Mouse (Mus musculus): Measurements from ENCODE around the gene Bbs5.

Bbs5 gene

GRCm38 (mm10) chr2:69646726-69647490 is at the start of gene Bbs5:
TSS of gene Bbs5 (plus strand) at chr2:69647171.
- TF ChIP-seq NANOG (IDR thresholded peaks at IDR 0.05; ENCODE audit: borderline replicate concordance, low read length) = no peak
- TF ChIP-seq CTCF (conservative IDR thresholded peaks at IDR 0.05; ENCODE audit: low read length) = no peak
- TF ChIP-seq POU5F1 (IDR thresholded peaks at IDR 0.05; ENCODE audit: borderline replicate concordance, low read length) = no peak
- Histone ChIP-seq H3K27me3 (ENCODE audit: insufficient read depth, low read length) (0 out of 2 replicates have a peak, but pooled peaks cover 7% of the 10 kb centered on the region), H3K4me3 (replicated peaks; ENCODE audit: low read length) (peak within 1 kb of the TSS; percentile 96), H3K9me3 (ENCODE audit: low read length) (no peaks in the 10 kb centered on the region), H3K36me3 (ENCODE audit: insufficient read depth, low read length) (no peaks in the 10 kb centered on the region), H3K4me1 (replicated peaks; ENCODE audit: low read depth, low read length) (peaks cover 13% of the 10 kb centered on the region)

- no peaks in the 10 kb centered on the region for H3K27me3 ChIP-seq (ENCODE audit: insufficient read depth, low read length)
- TF ChIP-seq NANOG (IDR thresholded peaks at IDR 0.05; ENCODE audit: borderline replicate concordance, low read length) (no peak), POU5F1 (IDR thresholded peaks at IDR 0.05; ENCODE audit: borderline replicate concordance, low read length) (no peak), CTCF (conservative IDR thresholded peaks at IDR 0.05; ENCODE audit: low read length) (no peak)
- no peaks in the 10 kb centered on the region for H3K36me3 ChIP-seq (ENCODE audit: insufficient read depth, low read length)
- no peak overlapping the region for H3K4me3 ChIP-seq (replicated peaks; ENCODE audit: low read length)
- H3K4me1 ChIP-seq (replicated peaks; ENCODE audit: low read depth, low read length) = no peaks in the 10 kb centered on the region
- no peaks in the 10 kb centered on the region for H3K9me3 ChIP-seq (ENCODE audit: low read length)
These were observed 43.1 kb upstream of the Bbs5 start for GRCm38 (mm10) chr2:69603726-69604393.

GRCm38 (mm10) chr2:69606621-69607020 is 40.4 kb upstream of the Bbs5 start:
- no peaks in the 10 kb centered on the region for H3K36me3 ChIP-seq (ENCODE audit: insufficient read depth, low read length)
- peaks cover 8% of the 10 kb centered on the region; the same call in 1 of the 2 replicates for H3K27me3 ChIP-seq (ENCODE audit: insufficient read depth, low read length)
- peaks cover 3% of the 10 kb centered on the region for H3K4me1 ChIP-seq (replicated peaks; ENCODE audit: low read depth, low read length)
- H3K9me3 ChIP-seq (ENCODE audit: low read length) = no peaks in the 10 kb centered on the region
- H3K4me3 ChIP-seq (replicated peaks; ENCODE audit: low read length) = no peak overlapping the region
- TF ChIP-seq NANOG (IDR thresholded peaks at IDR 0.05; ENCODE audit: borderline replicate concordance, low read length) (no peak), CTCF (conservative IDR thresholded peaks at IDR 0.05; ENCODE audit: low read length) (no peak), POU5F1 (IDR thresholded peaks at IDR 0.05; ENCODE audit: borderline replicate concordance, low read length) (no peak)

GRCm38 (mm10) chr2:69612237-69612636 is 34.7 kb upstream of the Bbs5 start:
- Histone ChIP-seq H3K27me3 (ENCODE audit: insufficient read depth, low read length) (peaks cover 8% of the 10 kb centered on the region; the same call in 1 of the 2 replicates), H3K4me1 (replicated peaks; ENCODE audit: low read depth, low read length) (peaks cover 43% of the 10 kb centered on the region), H3K4me3 (replicated peaks; ENCODE audit: low read length) (peak overlapping the region; percentile 43), H3K36me3 (ENCODE audit: insufficient read depth, low read length) (no peaks in the 10 kb centered on the region), H3K9me3 (ENCODE audit: low read length) (no peaks in the 10 kb centered on the region)
- no peak for TF ChIP-seq POU5F1 (IDR thresholded peaks at IDR 0.05; ENCODE audit: borderline replicate concordance, low read length)
- TF ChIP-seq NANOG (IDR thresholded peaks at IDR 0.05; ENCODE audit: borderline replicate concordance, low read length) = no peak
- TF ChIP-seq CTCF (conservative IDR thresholded peaks at IDR 0.05; ENCODE audit: low read length) = no peak

- peaks cover 43% of the 10 kb centered on the region for H3K4me1 ChIP-seq (replicated peaks; ENCODE audit: low read depth, low read length)
- no peaks in the 10 kb centered on the region for H3K36me3 ChIP-seq (ENCODE audit: insufficient read depth, low read length)
- H3K4me3 ChIP-seq (replicated peaks; ENCODE audit: low read length) = peak overlapping the region; percentile 43; the same call in 1 of the 2 replicates
- H3K27me3 ChIP-seq (ENCODE audit: insufficient read depth, low read length) = peaks cover 8% of the 10 kb centered on the region; the same call in 1 of the 2 replicates
- no peaks in the 10 kb centered on the region for H3K9me3 ChIP-seq (ENCODE audit: low read length)
- no peak for TF ChIP-seq NANOG (IDR thresholded peaks at IDR 0.05; ENCODE audit: borderline replicate concordance, low read length)
- TF ChIP-seq CTCF (conservative IDR thresholded peaks at IDR 0.05; ENCODE audit: low read length) = no peak
- no peak for TF ChIP-seq POU5F1 (IDR thresholded peaks at IDR 0.05; ENCODE audit: borderline replicate concordance, low read length)
These were observed 34.3 kb upstream of the Bbs5 start for GRCm38 (mm10) chr2:69612716-69613115.

GRCm38 (mm10) chr2:69613237-69613636 is 33.7 kb upstream of the Bbs5 start:
- Histone ChIP-seq H3K36me3 (ENCODE audit: insufficient read depth, low read length) (no peaks in the 10 kb centered on the region), H3K4me1 (replicated peaks; ENCODE audit: low read depth, low read length) (peaks cover 43% of the 10 kb centered on the region), H3K4me3 (replicated peaks; ENCODE audit: low read length) (no peak overlapping the region), H3K27me3 (ENCODE audit: insufficient read depth, low read length) (peaks cover 8% of the 10 kb centered on the region; the same call in 1 of the 2 replicates), H3K9me3 (ENCODE audit: low read length) (no peaks in the 10 kb centered on the region)
- TF ChIP-seq CTCF (conservative IDR thresholded peaks at IDR 0.05; ENCODE audit: low read length) (no peak), NANOG (IDR thresholded peaks at IDR 0.05; ENCODE audit: borderline replicate concordance, low read length) (no peak)

GRCm38 (mm10) chr2:69618336-69618735 is 28.6 kb upstream of the Bbs5 start:
- TF ChIP-seq CTCF (conservative IDR thresholded peaks at IDR 0.05; ENCODE audit: low read length) (no peak), POU5F1 (IDR thresholded peaks at IDR 0.05; ENCODE audit: borderline replicate concordance, low read length) (no peak), NANOG (IDR thresholded peaks at IDR 0.05; ENCODE audit: borderline replicate concordance, low read length) (no peak)
- Histone ChIP-seq H3K36me3 (ENCODE audit: insufficient read depth, low read length) (no peaks in the 10 kb centered on the region), H3K4me1 (replicated peaks; ENCODE audit: low read depth, low read length) (peaks cover 24% of the 10 kb centered on the region), H3K9me3 (ENCODE audit: low read length) (no peaks in the 10 kb centered on the region), H3K27me3 (ENCODE audit: insufficient read depth, low read length) (0 out of 2 replicates have a peak, but pooled peaks cover 3% of the 10 kb centered on the region), H3K4me3 (replicated peaks; ENCODE audit: low read length) (no peak overlapping the region)

- Histone ChIP-seq H3K4me1 (replicated peaks; ENCODE audit: low read depth, low read length) (peaks cover 16% of the 10 kb centered on the region), H3K9me3 (ENCODE audit: low read length) (no peaks in the 10 kb centered on the region), H3K36me3 (ENCODE audit: insufficient read depth, low read length) (no peaks in the 10 kb centered on the region), H3K4me3 (replicated peaks; ENCODE audit: low read length) (no peak overlapping the region), H3K27me3 (ENCODE audit: insufficient read depth, low read length) (peaks cover 6% of the 10 kb centered on the region; the same call in 1 of the 2 replicates)
- no peak for TF ChIP-seq POU5F1 (IDR thresholded peaks at IDR 0.05; ENCODE audit: borderline replicate concordance, low read length)
These were observed 27.7 kb upstream of the Bbs5 start for GRCm38 (mm10) chr2:69619286-69619685.

Data from E14TG2a.4 (cell line).